Mouse (Mus musculus) right cerebral cortex, adult 2 months (tissue): Measurements from ENCODE around the gene Tldc2.
A peak's percentile ranks its signal among the peaks of the same experiment; 100 is the strongest.

Source experiments
- DNase-seq, 2 experiments: peaks; one replicate each; pipeline ENCODE4 v3.0.0; 2021 to 2022; ENCODE audit warnings: low spot score in 2 of 2

The Tldc2 gene

DNA sequence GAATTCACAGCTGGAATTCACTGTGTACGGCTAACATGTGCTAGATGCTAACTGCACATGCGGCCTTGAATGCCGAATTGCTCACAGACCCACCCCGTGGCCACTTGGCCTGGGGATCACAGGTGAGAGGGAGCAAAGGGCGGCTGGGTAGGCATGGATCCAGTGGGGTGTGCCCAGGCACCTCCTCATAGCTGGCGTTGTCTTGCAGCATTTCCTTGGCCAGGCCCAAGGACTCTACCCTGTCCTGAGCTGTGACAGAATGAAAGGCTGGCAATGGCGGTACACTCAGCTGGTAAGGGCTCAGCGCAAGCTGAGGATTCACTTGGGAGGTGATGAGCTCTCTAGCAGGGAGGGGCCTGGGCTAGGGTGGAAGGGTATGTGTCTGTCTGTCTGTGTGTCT lies at the start of gene Tldc2:
Gene Tldc2 (plus strand): TSS at position 260 of the 400 bp plus-strand sequence.
- DNase-seq, result no peak

DNA sequence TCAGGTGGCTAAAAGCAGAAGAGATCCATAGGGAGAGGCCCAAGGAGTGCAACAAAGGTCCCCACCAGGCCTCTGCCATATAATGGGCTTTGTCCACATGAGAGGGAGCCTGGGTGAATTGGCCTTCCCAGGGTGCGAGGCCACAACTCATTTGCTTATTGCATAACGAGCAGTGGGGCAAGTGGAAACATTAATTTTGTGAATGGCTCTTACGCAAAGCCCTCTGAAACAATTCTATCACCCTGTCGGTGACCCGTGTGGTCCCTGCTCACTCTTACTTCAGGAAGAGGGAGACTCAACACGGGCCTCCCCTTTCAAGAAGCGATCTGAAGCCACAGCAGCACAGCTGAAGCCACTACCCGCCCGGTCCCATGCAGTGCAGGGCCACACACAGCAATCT lies 49.6 kb upstream of the Tldc2 start:
- DNase-seq, result no peak

DNA sequence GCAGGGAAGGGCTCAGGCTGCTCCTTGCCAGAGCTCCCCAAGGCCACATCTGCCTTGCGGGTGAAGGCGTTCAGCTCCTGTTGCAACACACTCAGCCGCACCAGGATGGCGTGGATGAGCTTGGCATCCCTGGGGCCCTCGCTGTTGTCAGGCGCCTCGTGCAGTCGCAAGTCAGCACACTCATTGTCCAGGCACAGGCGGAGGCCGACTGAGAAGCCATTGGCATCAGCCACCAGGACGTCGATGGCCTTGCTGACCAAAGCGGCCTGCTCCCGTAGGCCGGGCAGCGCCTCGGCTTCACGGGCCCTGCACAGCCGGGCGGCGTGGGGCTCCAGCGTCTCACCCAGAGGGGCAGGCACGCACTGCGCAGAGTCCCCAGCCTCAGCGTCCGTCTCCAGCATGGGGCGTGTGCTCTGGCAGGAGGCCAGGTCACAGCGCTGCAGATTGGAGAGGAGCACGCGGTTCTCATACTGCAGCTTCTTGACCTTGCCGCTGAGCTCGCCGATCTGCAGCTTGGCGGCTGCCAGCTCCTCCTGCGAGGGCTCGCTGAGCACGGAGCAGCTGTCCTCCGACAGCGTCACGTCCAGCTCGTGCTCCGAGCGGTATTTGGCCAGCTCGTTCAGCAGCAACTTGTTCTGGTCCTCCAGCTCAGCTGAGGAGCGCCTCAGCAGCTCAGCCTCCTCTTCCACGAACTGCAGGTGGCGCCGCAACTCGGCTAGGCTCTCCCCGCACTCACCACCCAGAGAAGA lies 46.8 kb upstream of the Tldc2 start:
- no peak for DNase-seq

DNA sequence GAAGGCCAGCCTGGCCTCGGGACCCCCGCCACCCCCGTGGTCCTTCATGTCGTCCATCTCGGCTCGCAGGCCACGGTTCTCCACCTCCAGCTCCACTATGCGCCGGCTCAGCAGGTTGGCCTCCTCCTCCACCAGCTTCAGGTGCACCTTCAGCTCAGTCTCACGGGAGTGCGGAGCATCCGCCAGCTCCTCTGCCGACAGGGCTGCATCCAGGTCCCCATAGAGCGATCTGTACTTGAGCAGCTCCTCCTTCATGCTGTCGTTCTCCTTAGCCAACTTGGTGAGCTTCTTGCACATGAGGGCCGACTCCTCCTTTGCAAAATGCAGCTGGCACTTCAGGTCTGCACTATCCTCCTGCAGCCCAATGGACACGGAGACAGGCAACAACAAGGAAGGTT lies 46.2 kb upstream of the Tldc2 start:
- no peak for DNase-seq

- no peak for DNase-seq
These were observed 45.4 kb upstream of the Tldc2 start for GRCm38 (mm10) chr2:157041421-157041820.

GRCm38 (mm10) chr2:157043556-157043955 lies 43.3 kb upstream of the Tldc2 start:
- no peak for DNase-seq

DNA sequence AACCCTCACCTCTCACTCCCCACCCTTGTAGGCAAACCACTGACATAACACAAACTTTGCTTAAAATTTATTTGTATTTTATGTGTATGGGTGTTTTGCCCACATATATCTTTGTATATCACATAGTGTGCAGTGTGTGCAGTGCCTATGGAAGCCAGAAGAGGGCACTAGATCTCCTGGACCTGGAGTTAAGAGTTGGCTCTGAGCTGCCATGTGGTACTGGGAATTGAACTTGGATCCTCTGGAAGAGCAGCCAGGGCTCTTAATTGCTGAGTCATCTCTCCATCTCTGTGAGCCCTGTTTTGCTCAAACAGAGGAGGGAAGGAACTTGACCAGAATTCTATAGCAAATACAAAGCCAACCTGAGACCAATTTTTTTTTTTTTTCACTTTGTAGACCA lies 42.9 kb upstream of the Tldc2 start:
- no peak for DNase-seq

DNA sequence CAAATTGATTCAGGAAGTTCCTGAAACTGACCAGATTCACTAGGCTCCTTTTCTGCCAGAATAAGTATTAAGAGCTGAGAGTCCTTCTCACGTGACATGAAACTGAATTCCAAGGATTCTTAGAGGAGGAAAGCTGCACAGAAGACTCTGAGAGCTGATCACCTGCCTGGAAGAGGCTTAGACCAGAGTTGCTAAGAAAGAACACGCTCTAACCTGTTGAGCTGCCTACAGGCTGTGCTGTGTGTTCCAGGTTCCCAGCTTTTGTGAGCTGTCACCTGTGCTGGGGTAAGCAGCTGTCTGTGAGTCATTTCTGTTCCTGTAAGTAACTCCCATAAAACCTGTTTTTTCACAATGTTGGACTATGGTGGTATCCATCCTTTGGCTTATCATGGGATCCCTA lies 40.9 kb upstream of the Tldc2 start:
- no peak for DNase-seq

DNA sequence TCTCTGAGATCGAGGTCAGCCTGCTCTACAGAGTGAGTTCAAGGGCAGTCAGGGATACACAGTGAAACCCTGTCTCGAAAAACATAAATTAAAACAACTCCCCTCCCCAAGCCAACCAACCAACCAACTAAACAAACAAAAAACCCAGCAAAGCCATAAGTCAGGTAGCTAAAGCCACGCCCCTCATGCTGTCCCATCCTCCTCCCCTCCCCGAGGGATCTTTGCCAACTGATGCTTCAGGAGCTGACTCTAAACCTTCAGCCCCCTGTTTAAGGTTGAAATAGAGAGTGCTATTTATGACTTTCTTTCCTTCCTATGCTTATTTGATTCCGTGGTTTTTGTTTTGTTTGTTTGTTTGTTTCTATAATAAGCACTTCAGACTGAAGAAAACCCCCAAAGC lies 39.9 kb upstream of the Tldc2 start:
- DNase-seq, result no peak

DNA sequence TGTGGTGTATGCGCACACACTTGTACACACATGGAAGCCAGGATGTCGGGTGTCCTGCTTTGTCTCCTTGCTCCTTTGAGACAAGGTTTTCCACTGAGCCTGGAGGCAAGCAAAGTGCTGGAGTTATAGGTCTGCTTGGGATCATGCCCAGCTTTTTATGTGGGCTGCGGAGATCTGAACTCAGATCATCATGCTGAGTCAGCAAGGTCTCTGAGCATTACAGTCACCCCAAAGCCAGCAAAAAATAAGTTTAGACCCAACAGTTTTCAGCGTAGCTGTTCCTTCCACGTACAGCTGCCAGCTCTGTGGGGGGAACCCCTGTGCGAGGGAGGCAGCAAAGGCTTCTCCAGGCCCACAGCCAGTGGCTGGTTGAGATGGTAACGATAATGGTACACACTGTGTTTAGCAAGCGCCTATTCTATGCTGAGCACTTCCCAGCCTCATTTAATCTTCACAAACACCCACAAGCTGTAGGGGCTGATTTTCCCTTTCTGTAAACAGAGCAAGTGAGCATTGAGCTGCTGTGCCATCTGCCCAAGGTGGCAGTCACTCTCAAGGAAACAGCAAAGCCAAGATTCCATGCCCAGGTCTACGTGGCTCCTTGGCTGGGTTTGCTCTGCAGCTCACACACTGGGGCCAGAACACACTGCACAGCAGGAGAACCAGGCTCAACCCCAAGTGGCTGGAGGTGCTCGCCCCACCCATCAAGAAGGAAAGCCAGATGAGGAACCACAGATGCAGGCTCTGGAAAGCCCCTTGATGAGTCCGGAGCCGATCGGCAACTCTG lies 38.3 kb upstream of the Tldc2 start:
- DNase-seq, result peak; percentile 81 to 83

- DNase-seq, result peak; percentile 50 to 57
These were observed 37.0 kb upstream of the Tldc2 start for GRCm38 (mm10) chr2:157049831-157050243.

DNA sequence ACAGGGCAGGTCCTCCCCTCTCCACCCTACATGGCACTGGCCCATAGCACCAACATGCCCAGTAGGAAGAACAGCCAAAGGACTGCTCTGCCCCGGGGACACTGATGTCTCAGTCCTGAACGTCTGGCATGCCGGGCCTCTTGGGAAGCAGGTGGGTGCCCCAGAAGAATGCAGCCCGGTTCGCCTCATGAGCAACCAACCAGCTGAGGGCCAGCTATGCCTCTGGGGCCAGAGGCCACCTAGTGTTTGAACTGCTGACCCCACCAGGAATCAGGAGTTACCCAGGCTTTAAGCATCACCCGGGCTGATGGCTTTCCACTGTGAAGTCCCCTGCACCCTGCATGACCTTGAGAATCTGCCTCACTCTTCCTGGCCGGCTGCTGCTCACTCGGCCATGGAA lies 34.4 kb upstream of the Tldc2 start:
- DNase-seq, result no peak

- DNase-seq, result no peak
These were observed 33.7 kb upstream of the Tldc2 start for GRCm38 (mm10) chr2:157053124-157053523.

GRCm38 (mm10) chr2:157053787-157054186 lies 33.1 kb upstream of the Tldc2 start:
- no peak for DNase-seq

- no peak for DNase-seq
These were observed 32.6 kb upstream of the Tldc2 start for GRCm38 (mm10) chr2:157054297-157054696.

GRCm38 (mm10) chr2:157054816-157055215 lies 32.0 kb upstream of the Tldc2 start:
- no peak for DNase-seq

- no peak for DNase-seq
These were observed 31.1 kb upstream of the Tldc2 start for GRCm38 (mm10) chr2:157055721-157056120.

DNA sequence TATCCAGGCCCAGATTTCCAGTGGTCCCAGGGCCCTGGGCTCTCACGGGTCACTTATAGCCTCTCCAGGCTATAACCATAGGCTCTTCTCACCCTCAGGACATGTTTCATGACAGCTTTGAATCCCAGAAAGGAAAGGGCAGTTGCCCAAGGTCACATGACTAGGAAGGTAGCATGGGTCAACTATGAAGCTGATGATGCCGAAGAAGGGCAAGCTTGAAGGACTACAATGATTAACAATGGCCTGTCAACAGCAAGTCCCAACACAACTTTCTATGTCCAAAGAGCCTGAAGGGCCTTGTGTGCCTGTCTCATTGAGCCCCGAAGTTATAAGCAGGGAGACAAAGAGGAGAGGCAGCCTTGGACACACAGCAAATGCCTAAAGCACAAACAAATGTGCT lies 29.7 kb upstream of the Tldc2 start:
- DNase-seq, result no peak

DNA sequence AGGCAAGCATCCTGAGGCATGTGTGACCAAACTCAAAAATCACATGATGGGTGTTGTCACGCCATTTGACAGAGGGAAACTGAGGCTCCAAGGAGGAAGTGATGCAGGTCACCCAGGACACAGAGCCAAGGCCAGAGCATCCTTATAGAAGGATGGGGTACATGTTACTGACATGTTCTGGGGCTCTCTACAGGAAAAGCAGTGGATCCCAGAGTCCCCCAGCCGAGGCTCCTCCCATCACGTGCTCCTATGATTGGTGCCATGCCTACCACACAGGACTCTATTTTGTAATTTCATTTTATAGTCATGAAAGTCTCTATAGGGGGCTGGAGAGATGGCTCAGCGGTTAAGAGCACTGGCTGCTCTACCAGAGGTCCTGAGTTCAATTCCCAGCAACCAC lies 29.1 kb upstream of the Tldc2 start:
- no peak for DNase-seq

DNA sequence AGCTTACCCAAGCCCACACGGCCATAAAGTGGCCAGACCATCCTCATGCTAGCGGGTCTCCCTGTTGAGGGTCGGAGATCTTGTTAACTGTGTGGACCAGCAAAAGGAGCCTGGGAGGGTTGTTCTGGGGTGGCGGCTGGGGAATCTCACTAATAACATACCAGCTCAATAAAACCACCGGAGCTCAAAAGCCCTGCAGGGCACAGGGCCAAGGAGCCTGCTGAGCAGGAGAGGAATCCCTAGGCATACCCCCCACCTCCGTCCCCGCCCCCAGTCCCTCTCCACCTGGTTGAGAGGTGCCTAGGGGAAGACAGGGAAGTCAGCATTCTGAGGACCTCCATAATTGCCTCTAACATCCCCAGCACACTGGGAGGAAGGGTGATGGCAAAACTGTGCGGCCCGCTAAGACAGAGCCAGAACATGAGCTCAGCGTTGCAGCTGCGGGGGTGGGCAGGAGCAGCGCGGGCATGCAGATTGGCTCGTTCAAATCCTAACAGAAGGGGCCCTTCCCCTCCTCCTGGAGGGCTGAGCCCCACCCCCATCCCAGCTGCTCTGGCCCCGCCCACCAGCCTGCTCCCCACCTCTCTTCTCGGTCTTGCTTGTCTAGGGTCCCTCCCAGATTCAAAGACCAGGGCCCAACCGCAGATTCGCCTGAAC lies 28.4 kb upstream of the Tldc2 start:
- DNase-seq, result peak; percentile 73 to 80

DNA sequence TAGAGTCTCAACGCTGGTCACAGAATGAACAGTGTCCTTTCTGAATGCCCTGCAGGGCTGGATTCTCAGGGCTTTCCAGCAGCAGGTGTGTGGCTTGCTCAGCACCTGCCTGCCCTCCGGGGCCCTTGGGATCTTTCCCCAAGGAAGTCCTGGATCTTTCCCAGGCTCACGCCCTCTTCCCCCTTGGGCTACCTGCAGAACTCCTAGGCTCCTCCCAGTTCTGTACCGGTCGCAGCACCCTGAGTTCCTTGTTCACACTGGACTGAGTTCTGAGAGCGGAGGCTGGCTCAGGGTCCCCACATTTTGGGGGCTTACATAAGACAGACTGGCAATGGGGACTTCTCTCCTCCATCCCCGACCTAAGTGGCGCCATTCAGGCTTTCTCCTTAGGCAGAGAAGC lies 27.7 kb upstream of the Tldc2 start:
- DNase-seq, result no peak

DNA sequence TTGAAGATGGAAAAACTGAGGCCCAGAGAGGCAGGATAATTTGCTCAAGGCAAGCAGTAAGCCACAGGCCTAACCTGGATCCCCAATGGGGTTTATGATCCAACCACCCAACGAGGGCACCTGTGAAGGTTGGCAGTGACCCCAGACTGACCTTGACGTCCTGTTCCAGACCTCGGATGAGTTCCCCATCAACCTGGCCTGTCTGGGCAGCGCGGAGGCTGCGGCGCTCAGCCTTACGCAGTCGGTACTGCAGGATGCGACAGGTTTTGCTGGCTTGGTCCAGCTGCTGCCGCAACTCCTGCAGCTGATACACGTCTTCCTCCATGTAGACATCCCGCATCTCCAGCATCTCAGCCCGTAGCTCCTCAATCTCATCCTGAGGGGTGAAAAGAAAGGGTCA lies 26.8 kb upstream of the Tldc2 start:
- DNase-seq, result no peak
